Mouse (Mus musculus) T-cell, adult 2 months (primary cell): Measurements from ENCODE around the gene Emc7.
A peak's percentile ranks its signal among the peaks of the same experiment; 100 is the strongest.

Experiments
- DNase-seq: peaks from one replicate; pipeline ENCODE4 v3.0.0; 2022; ENCODE audit warnings: low spot score

The Emc7 gene

DNA sequence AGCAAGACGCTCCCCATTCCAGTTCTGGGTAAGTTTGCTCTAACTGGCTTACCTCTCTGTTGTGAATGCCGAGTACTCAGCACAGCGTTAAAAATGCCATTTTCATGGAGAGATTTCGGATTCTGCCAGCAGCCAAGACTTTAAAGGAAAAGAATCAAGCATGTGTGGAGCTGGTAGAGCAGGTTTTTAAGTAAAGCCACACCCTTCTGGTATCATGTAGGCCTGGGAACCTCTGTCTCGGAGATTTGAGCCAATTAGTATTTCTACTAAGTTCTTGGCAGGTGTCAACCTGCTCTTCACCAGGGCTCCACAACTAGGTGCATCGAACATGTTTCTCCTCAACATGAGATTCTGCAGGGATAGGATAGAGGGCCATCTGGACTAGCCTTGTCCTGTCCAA lies 21.8 kb downstream of the Emc7 start:
- no peak for DNase-seq

DNA sequence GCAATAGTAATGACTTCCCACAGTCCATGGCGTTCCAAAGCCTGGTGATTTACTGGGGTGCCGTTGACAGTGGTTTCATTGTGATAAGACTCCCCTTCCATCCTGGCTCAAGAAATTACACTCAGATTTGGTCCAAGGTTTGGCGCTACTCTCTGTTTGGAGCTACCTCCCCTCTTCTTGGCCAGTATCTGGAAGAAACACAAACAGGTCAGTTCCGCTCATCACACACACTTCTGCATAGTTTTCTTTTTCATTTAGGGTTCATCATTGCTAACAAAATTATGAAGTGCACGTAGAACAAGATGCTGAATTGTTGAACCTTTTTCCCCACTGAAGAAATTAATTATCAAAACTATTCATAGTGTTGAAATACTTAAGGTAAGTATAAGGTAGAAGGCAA lies 25.9 kb downstream of the Emc7 start, which contains the start of gene Chrm5:
Gene Chrm5 (minus strand): TSS at position 101 of the 400 bp plus-strand sequence.
- no peak for DNase-seq

DNA sequence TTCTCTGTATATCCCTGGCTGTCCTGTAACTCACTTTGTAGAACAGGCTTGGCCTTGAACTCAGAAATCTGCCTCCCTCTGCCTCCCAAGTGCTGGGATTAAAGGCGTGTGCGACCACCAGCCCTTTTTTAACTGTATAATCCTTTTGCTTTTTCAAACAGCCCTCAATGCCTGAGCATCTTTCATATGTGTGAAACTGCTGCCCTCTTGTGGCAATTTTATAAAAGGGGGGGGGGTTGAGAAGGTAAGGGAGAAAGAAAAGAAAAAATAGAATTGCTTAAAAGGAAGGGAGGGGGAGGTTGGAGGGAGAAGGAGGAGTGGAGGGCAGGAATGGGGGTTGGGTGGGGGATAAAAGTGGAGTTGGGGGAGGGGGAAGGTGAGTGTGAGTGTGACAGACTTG lies 26.8 kb downstream of the Emc7 start:
- DNase-seq, result peak; percentile 34

DNA sequence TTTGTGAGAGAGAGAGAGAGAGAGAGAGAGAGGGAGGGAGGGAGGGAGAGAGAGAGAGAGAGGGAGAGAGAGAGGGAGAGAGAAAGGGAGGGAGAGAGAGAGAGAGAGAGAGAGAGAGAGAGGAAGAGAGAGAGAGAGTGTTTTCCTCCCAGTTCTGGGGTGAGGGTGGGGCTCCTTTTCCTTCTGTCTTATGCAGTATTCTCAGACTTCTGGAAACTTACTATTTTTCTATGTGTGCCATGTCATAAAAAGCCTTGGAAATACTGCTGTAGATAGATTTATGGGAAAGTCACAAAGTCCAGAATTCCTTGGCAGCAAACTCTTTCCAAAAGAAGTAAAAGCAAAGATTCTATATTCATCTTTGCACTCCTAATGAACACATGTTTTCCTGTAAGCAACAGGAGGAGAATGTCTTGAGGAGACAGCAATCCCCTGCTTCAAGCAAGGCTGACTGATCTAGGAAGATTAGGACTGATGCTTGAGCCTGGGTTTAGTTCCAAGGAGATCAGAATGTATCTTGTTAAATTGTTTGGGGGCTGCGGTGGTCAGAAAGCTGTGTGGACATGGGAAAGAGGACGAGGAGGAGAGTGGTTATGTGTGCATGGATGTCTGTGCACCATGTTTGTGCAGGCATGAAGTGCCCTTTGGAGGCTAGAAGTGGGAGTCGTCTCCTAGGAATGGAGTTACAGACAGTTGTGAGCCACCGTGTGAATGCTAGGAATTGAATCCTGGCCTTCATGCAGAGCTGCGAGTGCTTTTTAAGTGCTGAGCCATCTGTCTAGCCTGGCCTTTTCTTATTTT lies 27.9 kb downstream of the Emc7 start:
- DNase-seq, result no peak

DNA sequence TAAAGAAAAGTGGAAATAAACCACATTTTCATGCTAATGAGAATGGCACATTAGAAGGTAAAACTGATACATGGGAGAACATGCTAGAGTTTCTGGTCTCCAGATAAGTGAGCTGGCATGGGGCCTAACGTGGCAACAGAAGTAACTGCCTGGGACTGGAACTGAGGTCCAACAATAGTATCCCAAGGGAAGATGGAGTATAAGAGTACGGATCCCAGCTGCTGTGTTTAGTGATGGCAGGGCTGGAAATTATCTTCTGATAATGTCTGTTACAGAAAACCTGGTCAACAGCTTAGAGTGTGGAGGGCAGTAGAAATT lies 28.5 kb downstream of the Emc7 start:
- DNase-seq, result no peak

DNA sequence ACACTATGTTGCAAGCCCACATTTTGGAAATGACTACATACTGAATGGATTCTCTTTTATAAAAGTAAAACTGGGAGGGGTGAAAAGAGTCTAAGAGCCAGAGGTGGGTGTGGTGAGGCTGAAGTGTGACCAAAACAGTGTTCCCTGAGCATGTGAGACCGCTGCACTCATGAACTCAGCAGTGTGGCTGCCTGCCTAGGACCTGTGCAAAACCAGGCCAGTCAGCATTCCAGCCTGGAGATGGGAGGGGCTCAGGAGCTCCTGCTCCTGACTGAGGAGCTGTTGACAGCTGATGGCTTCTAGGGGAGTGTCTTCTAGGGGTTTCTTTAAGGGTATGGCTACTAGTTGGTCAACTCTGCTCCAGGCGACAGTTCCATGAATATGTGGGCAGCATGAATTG lies 30.1 kb downstream of the Emc7 start:
- DNase-seq, result no peak

DNA sequence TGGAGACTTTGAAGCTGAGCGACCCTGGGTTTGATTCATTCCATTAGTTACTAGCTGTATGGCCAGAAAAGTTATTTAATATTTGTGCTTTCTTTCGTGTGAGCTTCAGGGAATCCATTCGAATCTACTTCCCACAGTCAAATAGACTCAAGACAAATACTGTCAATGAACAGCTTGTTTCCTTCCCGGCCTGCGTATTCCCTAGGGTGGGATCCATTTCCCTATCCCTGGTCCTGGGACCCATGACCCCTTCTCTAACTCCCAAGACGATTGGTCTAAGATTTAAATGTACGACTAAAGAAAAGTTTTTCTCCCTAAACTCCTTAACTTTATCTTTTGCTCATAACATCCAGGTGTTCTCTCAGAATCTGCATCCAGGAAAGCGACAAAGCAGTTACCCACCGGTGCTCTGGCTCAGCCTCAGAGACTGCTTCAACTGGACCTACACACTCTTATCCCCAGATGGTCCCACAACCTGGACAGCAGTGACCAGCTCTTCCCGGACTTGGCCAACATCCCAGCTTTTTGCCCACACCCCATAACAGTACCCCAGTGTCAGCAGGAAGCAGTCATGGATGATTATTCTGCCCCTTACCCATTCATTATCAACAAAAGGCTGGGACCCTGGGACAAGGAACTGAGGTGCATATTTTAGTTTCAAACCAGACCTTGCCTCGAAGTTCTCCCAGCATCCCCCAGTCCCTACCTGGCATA lies 35.8 kb downstream of the Emc7 start:
- DNase-seq, result no peak

DNA sequence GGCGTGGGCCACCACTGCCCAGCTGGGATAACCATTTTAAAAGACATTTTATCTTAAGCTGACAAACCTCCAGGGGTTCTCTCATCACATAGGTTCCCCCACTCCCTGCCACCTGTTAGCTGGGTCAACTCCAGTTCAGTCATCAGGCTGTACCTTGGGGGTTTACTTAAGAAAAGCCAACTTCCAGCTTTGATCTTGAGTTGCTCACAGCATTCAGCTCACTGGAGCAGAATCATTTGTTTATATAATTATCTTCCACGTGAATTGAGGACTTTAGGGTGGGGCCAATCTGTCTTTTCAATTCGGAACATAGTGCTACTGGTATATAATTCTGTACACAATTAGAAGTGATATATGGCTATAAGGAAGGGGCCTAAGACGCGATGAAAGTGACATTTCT lies 36.8 kb downstream of the Emc7 start:
- no peak for DNase-seq

DNA sequence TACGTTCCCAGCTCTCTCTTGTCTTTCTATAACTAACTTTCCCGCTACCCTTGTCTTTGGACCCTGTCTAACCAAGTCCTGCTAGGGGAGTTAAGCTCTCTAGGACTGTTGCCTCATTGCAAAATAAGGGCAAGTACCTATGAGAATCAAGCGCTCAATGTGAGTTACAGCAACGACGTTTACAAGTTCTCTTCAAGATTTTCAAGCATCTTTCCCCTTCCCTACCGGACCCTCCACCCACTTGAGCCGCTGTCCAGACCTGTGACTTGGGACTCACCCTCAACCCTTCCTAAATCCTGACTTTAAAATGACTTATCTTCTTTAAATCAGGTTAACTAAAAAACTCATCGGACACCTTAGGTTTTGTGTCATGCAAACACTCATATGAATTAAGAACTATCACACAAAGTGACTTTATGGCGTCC lies 37.6 kb downstream of the Emc7 start:
- no peak for DNase-seq

DNA sequence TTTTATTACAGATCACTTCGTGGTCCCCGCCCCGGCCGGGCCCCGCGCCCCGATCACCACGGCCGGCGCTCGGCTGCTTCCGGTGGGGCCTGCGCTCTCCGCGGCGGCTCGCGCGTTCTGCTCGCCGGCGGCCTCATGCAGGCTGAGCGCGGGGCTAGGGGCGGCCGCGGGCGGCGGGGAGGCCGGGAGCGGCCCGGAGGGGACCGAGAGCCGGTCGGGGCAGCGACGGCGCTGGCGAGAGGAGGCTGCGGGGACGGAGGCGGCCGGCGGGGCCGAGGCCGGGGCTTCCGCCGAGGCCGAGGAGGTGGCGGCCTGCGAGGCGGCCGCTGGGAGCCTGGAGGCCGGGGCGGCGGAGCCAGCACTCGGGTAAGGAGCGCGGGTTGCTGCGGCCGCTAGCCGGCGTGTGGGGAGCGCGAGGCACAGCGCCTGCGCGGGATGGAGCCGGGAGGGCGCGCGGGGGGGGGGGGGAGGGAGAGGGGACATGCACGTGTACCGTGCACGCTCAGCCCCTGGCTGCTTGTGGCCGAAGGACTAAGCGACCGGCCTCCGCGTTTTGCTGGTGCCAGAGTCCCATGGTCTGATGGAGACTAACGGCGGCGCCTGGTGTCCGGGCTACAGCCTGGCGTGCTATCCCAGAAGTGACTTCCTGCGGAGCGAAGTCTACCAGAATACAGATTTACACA lies 38.2 kb downstream of the Emc7 start, which contains the start of gene Aven:
Gene Aven (plus strand): TSS at position 109 of the 683 bp plus-strand sequence.
- peak; percentile 61 for DNase-seq

DNA sequence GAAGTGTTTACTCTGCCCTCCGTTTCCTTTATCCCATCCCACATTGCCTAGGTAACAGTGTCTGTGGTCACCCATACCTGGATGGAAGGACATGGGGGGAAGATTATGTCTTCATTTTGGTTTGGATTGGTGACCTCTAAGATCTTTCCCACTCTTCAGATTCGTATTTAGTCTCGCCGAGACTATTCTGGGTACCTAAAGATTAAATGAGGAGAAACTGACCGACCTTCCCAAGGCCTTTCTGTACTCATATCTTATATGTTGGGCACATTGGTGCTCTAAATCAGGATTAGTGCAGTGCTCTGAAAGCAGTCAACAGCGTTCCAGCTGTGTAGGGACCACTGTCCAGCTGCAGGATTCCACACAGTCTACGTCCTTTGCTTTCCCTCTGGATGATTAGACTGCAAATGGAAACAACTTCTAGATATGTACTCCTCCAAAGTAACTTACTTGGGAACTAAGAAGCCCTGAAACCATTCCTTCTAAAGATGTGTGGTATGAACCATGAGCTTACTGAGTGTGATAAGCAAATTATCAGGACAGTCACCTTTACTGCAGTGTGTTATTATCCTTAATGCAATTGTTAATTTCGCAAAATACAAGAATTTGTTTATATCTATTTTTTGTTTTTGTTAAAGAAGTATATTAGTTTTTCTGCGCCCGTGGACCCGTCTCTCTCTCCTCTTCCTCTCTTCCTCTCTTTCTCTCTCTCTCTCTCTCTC lies 38.9 kb downstream of the Emc7 start:
- DNase-seq, result no peak

DNA sequence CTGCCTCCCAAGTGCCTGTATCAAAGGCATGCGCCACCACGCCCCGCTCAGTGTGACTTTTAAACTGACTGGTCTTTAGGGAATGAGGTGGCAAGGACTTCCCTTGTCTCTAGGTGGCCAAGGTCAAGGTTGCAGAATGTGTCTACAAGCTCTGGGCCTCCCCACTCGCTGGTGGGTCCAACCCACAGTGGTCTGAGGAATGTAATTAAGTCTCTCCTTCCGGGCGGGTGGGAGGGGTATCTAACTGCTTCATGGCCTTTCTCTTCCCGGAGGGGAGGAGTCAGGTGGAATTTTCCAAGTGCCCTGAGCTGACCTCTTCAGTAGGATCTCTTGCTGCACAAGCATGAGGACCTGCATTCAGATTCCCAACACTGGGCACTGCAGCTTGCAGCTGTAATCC lies 43.1 kb downstream of the Emc7 start:
- DNase-seq, result no peak

DNA sequence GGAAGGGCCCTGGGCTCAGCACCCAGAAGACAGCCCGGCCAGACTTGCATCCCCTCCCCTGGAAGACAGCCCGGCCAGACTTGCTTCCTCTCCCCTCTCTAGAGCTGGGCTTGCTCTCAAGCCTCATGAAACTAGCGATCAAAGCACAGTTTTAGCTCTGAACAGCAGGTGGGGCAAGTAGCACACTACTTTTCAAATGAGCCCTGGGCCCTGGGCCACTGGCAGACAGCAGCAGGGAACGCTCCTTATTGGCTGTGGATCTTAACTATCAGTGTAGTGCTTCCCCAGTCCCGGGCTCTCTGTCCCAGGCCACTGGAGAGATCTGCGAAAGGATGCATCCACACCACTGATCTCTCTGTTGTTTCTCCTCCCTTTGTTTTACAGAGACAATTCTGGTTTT lies 46.4 kb downstream of the Emc7 start:
- DNase-seq, result peak; percentile 84

DNA sequence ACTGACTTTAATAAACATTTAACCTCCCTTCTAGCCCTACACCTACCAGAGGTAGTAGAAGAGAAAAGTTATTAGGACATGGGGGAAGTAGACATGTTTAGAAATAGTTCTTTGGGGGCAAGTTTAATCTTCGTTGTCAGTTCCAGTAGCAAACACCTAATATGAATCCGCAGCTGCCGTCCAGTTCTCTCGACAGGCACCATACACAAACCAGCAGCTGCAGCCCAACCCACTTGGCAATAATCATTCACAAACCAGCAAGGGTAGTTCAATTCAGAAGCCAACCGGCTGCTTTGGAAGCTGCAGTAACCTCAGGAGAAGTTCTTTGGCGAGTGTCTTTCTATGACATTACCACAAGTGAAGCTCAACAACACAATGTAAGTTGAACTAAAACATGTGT lies 49.2 kb downstream of the Emc7 start:
- no peak for DNase-seq

DNA sequence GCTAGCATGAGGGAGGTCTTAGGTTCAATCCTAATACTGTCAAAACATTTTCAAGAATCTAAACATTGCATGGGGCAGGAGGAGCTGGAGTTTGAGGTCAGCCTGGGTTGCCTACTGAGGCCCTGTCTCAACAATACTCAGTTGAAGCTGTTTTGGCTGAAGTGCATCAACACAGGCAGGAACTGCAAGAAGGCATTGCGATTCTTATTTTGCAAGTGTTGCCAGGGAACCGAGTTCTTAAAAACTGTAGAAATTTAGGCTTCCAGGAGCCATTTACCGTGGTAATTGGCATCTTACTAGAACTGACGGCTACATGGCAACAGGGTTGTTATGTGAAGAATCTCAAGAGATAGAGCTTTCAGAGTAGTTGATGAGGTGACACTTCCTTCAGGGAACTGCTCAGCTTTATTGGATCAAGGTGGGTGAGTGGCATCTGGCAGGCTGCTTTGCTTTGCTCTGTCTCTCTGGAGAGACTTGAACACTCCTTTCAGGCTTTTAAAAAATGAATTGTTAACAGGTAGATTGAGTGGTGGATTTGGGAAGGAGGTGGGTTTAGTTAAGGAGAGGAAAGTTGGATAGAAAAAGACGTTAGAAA lies 52.1 kb downstream of the Emc7 start:
- peak; percentile 53 for DNase-seq

DNA sequence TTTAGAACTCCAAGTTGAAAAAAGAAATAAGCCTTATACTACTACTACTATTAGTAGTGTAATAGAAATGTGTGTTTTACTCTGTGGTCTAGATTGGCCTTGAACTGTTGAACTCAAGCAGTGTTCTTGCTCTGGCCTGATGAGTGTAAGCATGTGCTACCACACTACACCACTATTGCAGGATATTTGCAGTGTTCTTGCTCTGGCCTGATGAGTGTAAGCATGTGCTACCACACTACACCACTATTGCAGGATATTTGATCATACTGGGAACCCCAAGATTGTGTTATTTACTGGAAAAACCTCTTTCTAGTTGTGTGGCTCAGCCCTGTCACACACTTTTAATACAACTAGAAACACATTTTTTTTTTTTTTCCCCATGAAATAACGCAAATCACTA lies 52.6 kb downstream of the Emc7 start:
- peak; percentile 57 for DNase-seq

DNA sequence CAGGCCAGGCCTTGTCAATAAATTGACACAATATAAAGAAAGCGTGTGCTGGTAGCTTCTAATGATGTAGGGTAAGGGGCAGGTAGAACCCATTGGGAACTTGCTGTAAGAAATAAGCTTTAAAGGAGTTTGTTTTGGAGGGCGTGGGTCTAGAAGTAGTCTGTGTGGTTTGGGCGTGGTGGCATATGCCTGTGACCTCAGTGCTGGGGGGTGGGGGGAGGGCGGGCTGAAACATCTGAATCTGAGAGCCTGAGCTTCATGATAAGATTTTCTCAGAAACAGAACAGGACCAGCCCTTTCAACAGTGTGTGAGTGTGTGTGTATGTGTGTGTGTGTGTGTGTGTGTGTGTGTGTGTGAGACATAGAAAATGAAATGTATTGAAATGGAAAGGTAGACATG lies 55.3 kb downstream of the Emc7 start:
- DNase-seq, result peak; percentile 77

DNA sequence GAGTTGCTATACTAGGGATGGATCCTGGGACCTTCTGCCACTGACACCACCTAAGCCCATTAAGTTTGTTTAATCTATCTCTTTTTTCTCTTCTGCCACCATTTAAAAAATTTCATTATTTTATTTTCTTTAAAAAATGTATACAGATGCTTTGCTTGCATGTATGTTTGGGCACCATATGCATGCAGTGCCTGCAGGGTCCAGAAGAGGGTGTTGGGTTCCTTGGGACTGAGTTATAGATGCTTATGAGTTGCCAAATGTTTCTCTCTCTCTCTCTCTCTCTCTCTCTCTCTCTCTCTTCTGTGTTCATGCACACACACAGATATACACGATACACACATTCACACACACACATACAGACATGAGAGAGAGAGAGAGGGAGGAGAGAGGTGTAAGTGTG lies 58.2 kb downstream of the Emc7 start:
- DNase-seq, result peak; percentile 45

DNA sequence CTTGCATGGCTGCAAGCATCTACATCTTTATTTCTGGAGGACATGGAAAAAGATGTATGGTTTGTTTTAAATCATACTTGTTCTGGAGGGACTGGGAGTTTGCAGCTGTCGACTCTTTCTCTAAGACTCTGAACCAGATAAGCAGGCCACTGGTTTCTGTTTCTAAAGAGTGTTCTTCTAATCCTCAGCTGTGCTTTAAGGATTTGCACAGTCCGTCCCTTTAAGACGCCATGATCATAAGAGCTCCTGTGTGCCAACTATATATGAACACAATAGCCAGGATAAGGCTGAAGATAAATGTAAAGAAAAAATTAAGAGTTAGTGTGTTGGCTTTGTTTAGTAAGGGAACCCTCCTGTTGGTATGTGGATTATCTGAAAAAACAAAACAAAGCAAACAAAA lies 61.9 kb downstream of the Emc7 start:
- no peak for DNase-seq

DNA sequence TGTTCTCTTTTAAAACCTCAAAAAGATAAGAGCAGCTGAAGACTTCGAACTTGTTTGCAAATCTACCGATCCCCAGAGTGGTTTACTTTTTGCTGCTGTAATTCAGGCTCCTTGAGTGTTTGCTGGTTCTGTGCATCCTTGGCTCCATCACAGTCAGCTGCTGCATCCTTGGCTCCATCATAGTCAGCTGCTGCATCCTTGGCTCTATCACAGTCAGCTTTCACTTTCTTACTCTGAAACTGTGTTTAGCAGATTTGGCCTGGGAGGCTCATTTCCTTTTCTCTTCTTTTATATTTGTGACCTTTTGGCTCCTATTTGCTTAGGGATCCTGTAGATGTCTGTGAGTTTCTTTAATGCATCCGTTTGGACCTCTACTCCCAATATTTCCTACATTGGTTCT lies 62.4 kb downstream of the Emc7 start:
- DNase-seq, result no peak

DNA sequence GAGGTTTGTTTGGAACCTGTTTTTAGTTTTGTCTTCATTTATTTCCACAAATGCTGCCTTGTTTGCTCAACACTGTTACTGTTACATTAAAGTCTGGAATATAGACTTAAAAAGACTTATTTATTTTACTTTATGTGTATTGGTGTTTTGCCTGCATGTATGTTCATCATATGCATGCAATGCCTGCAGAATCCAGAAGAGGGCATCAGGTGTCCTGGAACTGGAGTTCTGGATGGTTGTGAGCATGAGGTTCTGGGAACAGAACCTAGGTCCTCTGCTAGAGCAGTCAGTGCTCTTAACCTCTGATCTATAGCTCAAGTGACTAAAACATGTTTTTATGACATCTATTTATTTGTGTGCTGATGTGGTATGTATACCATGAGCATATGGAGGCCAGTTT lies 63.7 kb downstream of the Emc7 start:
- DNase-seq, result no peak
